Mouse (Mus musculus) hindbrain, embryonic 13.5 days (tissue): ENCODE results near the gene Rapgef5. TPM values are rescaled to one million over a fixed set of nuclear protein-coding genes. Genes with fewer than 3 reads are reported as not detected.

Experiments
- ATAC-seq: fragments of 200-750 bp; cut with Nextera tagmentation; 2 replicates; pipeline ENCODE4 v1.8.0; 2017; ENCODE audit warnings: moderate TSS enrichment; ENCODE audit not compliant: low FRiP score
- H3K27ac ChIP-seq: fragments of 300-500 bp; sonication (generic); 2 replicates; pipeline ENCODE4 v1.5.1; 2015; ENCODE audit warnings: inconsistent platforms, mild to moderate bottlenecking, moderate library complexity
- H3K27me3 ChIP-seq: fragments of 300-500 bp; sonication (generic); 2 replicates; pipeline ENCODE4 v1.6.1; 2015; ENCODE audit warnings: mild to moderate bottlenecking, inconsistent platforms
- H3K36me3 ChIP-seq: fragments of 300-500 bp; sonication (generic); 2 replicates; pipeline ENCODE4 v1.6.1; 2015; ENCODE audit warnings: mild to moderate bottlenecking, inconsistent platforms
- H3K4me1 ChIP-seq: fragments of 300-500 bp; sonication (generic); replicated peaks from 2 replicates; pipeline ENCODE4 v1.6.1; 2015; ENCODE audit warnings: inconsistent platforms
- H3K4me2 ChIP-seq: fragments of 300-500 bp; sonication (generic); 2 replicates; pipeline ENCODE4 v1.6.1; 2015; ENCODE audit warnings: inconsistent platforms, mild to moderate bottlenecking, moderate library complexity
- H3K4me3 ChIP-seq: fragments of 300-500 bp; sonication (generic); 2 replicates; pipeline ENCODE4 v1.5.1; 2015; ENCODE audit warnings: mild to moderate bottlenecking, inconsistent platforms
- H3K9ac ChIP-seq: fragments of 300-500 bp; sonication (generic); 2 replicates; pipeline ENCODE4 v1.6.1; 2015; ENCODE audit warnings: mild to moderate bottlenecking, inconsistent platforms
- H3K9me3 ChIP-seq: fragments of 300-500 bp; sonication (generic); 2 replicates; pipeline ENCODE4 v1.6.1; 2016; ENCODE audit warnings: inconsistent platforms
- WGBS: fragments of 180-500 bp; shearing (Covaris S2); methylation state at CpG from one replicate; pipeline ENCODE4 v1.1.7; 2015; 5-methylcytosine and 5-hydroxymethylcytosine counted together
- polyA plus RNA-seq: library from polyadenylated mRNA; unstranded; fragments of >200 nt; fragmentation: Nextera tagmentation; extraction: Ambion mirVana; gene quantifications from 2 replicates; pipeline ENCODE4 v1.2.1, GENCODE M21; 2015

Rapgef5 gene
- polyA plus RNA-seq, 1 experiment from 2014 or later = 52.4 TPM

GRCm38 (mm10) chr12:117505163-117505562, 11.1 kb upstream of the Rapgef5 start:
- Histone ChIP-seq H3K4me3 (no peak overlapping the region), H3K27me3 (no peaks in the 10 kb centered on the region), H3K9ac (no peak overlapping the region), H3K4me1 (no peaks in the 10 kb centered on the region), H3K9me3 (no peaks in the 10 kb centered on the region), H3K36me3 (no peaks in the 10 kb centered on the region), H3K27ac (no peak overlapping the region), H3K4me2 (no peak overlapping the region)
- WGBS = 93% methylated on average over 2 of the region's 2 CpGs
- ATAC-seq = no peak

- Histone ChIP-seq H3K9ac (no peak overlapping the region), H3K27ac (no peak overlapping the region), H3K4me1 (peaks cover 2% of the 10 kb centered on the region; the same call in 1 of the 2 replicates), H3K4me2 (no peak overlapping the region), H3K36me3 (no peaks in the 10 kb centered on the region), H3K9me3 (no peaks in the 10 kb centered on the region), H3K27me3 (no peaks in the 10 kb centered on the region), H3K4me3 (no peak overlapping the region)
- WGBS = 62% methylated on average over 1 of the region's 1 CpGs
- ATAC-seq = no peak
Measured at GRCm38 (mm10) chr12:117507772-117508171, 8.5 kb upstream of the Rapgef5 start.

GRCm38 (mm10) chr12:117509919-117510318, 6.4 kb upstream of the Rapgef5 start:
- H3K4me2 ChIP-seq = no peak overlapping the region
- 63% methylated on average over 2 of the region's 2 CpGs for WGBS
- no peak overlapping the region for H3K27ac ChIP-seq
- no peaks in the 10 kb centered on the region for H3K36me3 ChIP-seq
- peaks cover 11% of the 10 kb centered on the region for H3K4me1 ChIP-seq
- H3K9ac ChIP-seq = no peak overlapping the region
- no peaks in the 10 kb centered on the region for H3K9me3 ChIP-seq
- no peak overlapping the region for H3K4me3 ChIP-seq
- no peak for ATAC-seq
- H3K27me3 ChIP-seq = no peaks in the 10 kb centered on the region

GRCm38 (mm10) chr12:117512468-117512867, 3.8 kb upstream of the Rapgef5 start:
- Histone ChIP-seq H3K27me3 (no peaks in the 10 kb centered on the region), H3K27ac (no peak overlapping the region), H3K9ac (no peak overlapping the region), H3K4me2 (no peak overlapping the region), H3K9me3 (no peaks in the 10 kb centered on the region), H3K4me1 (peaks cover 11% of the 10 kb centered on the region), H3K4me3 (no peak overlapping the region), H3K36me3 (no peaks in the 10 kb centered on the region)
- 79% methylated on average over 3 of the region's 3 CpGs for WGBS
- 0 out of 2 replicates have a peak, but pooled peaks have one; percentile 17 for ATAC-seq

- 74% methylated on average over 11 of the region's 11 CpGs for WGBS
- Histone ChIP-seq H3K36me3 (no peaks in the 10 kb centered on the region), H3K4me3 (no peak overlapping the region), H3K9ac (no peak overlapping the region), H3K9me3 (no peaks in the 10 kb centered on the region), H3K27me3 (no peaks in the 10 kb centered on the region), H3K4me1 (peaks cover 11% of the 10 kb centered on the region), H3K27ac (peak overlapping the region; percentile 35; the same call in 1 of the 2 replicates), H3K4me2 (no peak overlapping the region)
- ATAC-seq = no peak
Measured at GRCm38 (mm10) chr12:117513150-117513932, 2.9 kb upstream of the Rapgef5 start.

GRCm38 (mm10) chr12:117517275-117517936, 1.1 kb downstream of the Rapgef5 start:
- no peak overlapping the region for H3K4me3 ChIP-seq
- no peaks in the 10 kb centered on the region for H3K27me3 ChIP-seq
- no peak overlapping the region for H3K9ac ChIP-seq
- peaks cover 11% of the 10 kb centered on the region for H3K4me1 ChIP-seq
- 75% methylated on average over 14 of the region's 14 CpGs for WGBS
- no peak overlapping the region for H3K27ac ChIP-seq
- no peak for ATAC-seq
- no peaks in the 10 kb centered on the region for H3K36me3 ChIP-seq
- no peak overlapping the region for H3K4me2 ChIP-seq
- H3K9me3 ChIP-seq = no peaks in the 10 kb centered on the region

GRCm38 (mm10) chr12:117524311-117525013, 8.2 kb downstream of the Rapgef5 start:
- no peaks in the 10 kb centered on the region for H3K27me3 ChIP-seq
- no peak for ATAC-seq
- 72% methylated on average over 9 of the region's 9 CpGs for WGBS

GRCm38 (mm10) chr12:117527889-117528288, 11.6 kb downstream of the Rapgef5 start:
- Histone ChIP-seq H3K9ac (no peak overlapping the region), H3K4me1 (peaks cover 9% of the 10 kb centered on the region; the same call in 1 of the 2 replicates), H3K9me3 (no peaks in the 10 kb centered on the region), H3K36me3 (no peaks in the 10 kb centered on the region), H3K4me2 (no peak overlapping the region), H3K27me3 (peaks cover 20% of the 10 kb centered on the region), H3K4me3 (no peak overlapping the region), H3K27ac (no peak overlapping the region)
- no peak for ATAC-seq
- 59% methylated on average over 3 of the region's 3 CpGs for WGBS

More at GRCm38 (mm10) chr12:117524311-117525013, 8.2 kb downstream of the Rapgef5 start:
- no peaks in the 10 kb centered on the region for H3K36me3 ChIP-seq
- no peak overlapping the region for H3K27ac ChIP-seq
- no peak overlapping the region for H3K9ac ChIP-seq
- H3K4me3 ChIP-seq = no peak overlapping the region
- no peak overlapping the region for H3K4me2 ChIP-seq
- no peaks in the 10 kb centered on the region for H3K9me3 ChIP-seq
- H3K4me1 ChIP-seq = peaks cover 9% of the 10 kb centered on the region; the same call in 1 of the 2 replicates

- H3K27me3 ChIP-seq = peaks cover 27% of the 10 kb centered on the region
- WGBS = 72% methylated on average over 4 of the region's 4 CpGs
- no peak overlapping the region for H3K27ac ChIP-seq
- no peak for ATAC-seq
- no peak overlapping the region for H3K4me2 ChIP-seq
- no peak overlapping the region for H3K4me3 ChIP-seq
- peaks cover 13% of the 10 kb centered on the region for H3K4me1 ChIP-seq
- H3K36me3 ChIP-seq = no peaks in the 10 kb centered on the region
- H3K9ac ChIP-seq = no peak overlapping the region
- no peaks in the 10 kb centered on the region for H3K9me3 ChIP-seq
Measured at GRCm38 (mm10) chr12:117528509-117529145, 12.3 kb downstream of the Rapgef5 start.

GRCm38 (mm10) chr12:117531106-117531505, 14.8 kb downstream of the Rapgef5 start:
- Histone ChIP-seq H3K27ac (no peak overlapping the region), H3K4me3 (no peak overlapping the region), H3K36me3 (no peaks in the 10 kb centered on the region), H3K4me2 (no peak overlapping the region), H3K9ac (no peak overlapping the region), H3K9me3 (no peaks in the 10 kb centered on the region), H3K4me1 (peaks cover 23% of the 10 kb centered on the region), H3K27me3 (peaks cover 51% of the 10 kb centered on the region)
- WGBS = 94% methylated on average over 4 of the region's 4 CpGs
- ATAC-seq = no peak

- Histone ChIP-seq H3K4me1 (peaks cover 15% of the 10 kb centered on the region), H3K36me3 (no peaks in the 10 kb centered on the region), H3K27ac (peak overlapping the region; percentile 40; the same call in 1 of the 2 replicates), H3K4me2 (peak overlapping the region; percentile 96), H3K4me3 (peak overlapping the region; percentile 73), H3K9me3 (no peaks in the 10 kb centered on the region), H3K27me3 (peaks cover 51% of the 10 kb centered on the region), H3K9ac (peak overlapping the region; percentile 82)
- 2% methylated on average over 56 of the region's 64 CpGs for WGBS
- peak; percentile 87 for ATAC-seq
Measured at GRCm38 (mm10) chr12:117533176-117534086, 17.2 kb downstream of the Rapgef5 start.
